Mouse (Mus musculus) heart, postnatal 0 days (tissue): Measurements from ENCODE around the gene Dmgdh.

Source experiments
- CTCF ChIP-seq: IDR thresholded peaks from 2 replicates; pipeline ENCODE4 v1.5.1; 2016; ENCODE audit warnings: antibody characterized with exemption, control low read depth, low read depth
- EP300 ChIP-seq: IDR thresholded peaks from 2 replicates; pipeline ENCODE4 v1.6.1; 2016; ENCODE audit warnings: antibody characterized with exemption, low read depth

DNA sequence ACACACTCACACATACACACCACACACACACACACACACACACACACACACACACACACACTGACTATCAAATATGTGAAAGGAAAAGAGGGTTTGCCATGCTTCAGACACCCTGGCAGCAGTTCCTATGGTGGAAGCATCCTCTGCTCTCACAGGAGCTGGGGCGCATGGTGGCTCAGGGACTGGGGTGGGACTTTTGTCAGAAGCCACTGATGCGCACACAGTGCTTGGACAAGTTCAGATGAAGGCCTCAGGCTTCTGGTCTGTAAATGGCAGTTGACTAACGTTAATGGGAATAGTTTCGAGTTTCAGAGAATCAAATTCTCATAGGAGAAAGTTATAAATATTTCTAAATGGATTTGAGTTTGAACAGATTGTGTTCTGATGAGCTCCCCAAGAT is 11.0 kb downstream of the Dmgdh start:
- no peak for TF ChIP-seq CTCF
- no peak for TF ChIP-seq EP300
